In genomic region chr11:119197618-119198563, GRCm38 (mm10) we compare ENCODE assay signal across 12 mouse cellular contexts. TPM values are rescaled to one million over a fixed set of nuclear protein-coding genes. Genes with fewer than 3 reads are reported as not detected.
DNase-seq lines count a peak whose midpoint lies in the region; ATAC-seq lines count a peak whose summit lies in the region.
"Had no signal": no experiment of that assay in that cellular context is flagged by ENCODE, and none has a peak within 500 bp of the region (broad histone marks: within the 10 kb centered on the region; RNA-seq: fewer than 3 reads in every experiment).

No protein-coding gene starts in this region.

- no peak overlapping the region for H3K4me3 ChIP-seq in forebrain, embryonic 10.5 days
- no peak overlapping the region for H3K4me3 ChIP-seq in forebrain, embryonic 12.5 days (replicated peaks)
- no peak overlapping the region for H3K4me3 ChIP-seq in limb, embryonic 13.5 days
- H3K4me3 ChIP-seq in limb, embryonic 10.5 days = no peak overlapping the region
- H3K4me3 ChIP-seq in limb, embryonic 15.5 days = no peak overlapping the region
- H3K4me3 ChIP-seq: embryonic facial prominence, embryonic 10.5 days; megakaryocyte, embryonic 14.5 days; stomach, embryonic 15.5 days had no signal

- H3K27ac ChIP-seq in forebrain, embryonic 10.5 days = 0 out of 2 replicates have a peak overlapping the region, but pooled peaks have one; percentile 20
- H3K27ac ChIP-seq in forebrain, embryonic 12.5 days = no peak overlapping the region
- no peak overlapping the region for H3K27ac ChIP-seq in limb, embryonic 13.5 days
- H3K27ac ChIP-seq in limb, embryonic 10.5 days = no peak overlapping the region
- 0 out of 2 replicates have a peak overlapping the region, but pooled peaks have one; percentile 40 for H3K27ac ChIP-seq in limb, embryonic 15.5 days
- H3K27ac ChIP-seq: embryonic facial prominence, embryonic 10.5 days; stomach, embryonic 15.5 days had no signal

- WGBS in forebrain, embryonic 10.5 days = 91% methylated on average over 18 of the region's 18 CpGs
- WGBS in forebrain, embryonic 12.5 days = 88% methylated on average over 18 of the region's 18 CpGs
- WGBS in limb, embryonic 13.5 days = 90% methylated on average over 18 of the region's 18 CpGs
- WGBS in limb, embryonic 10.5 days = 92% methylated on average over 18 of the region's 18 CpGs
- 81% methylated on average over 18 of the region's 18 CpGs for WGBS in limb, embryonic 15.5 days

- H3K4me1 ChIP-seq in forebrain, embryonic 10.5 days = peaks cover 6% of the 10 kb centered on the region
- H3K4me1 ChIP-seq in forebrain, embryonic 12.5 days = peaks cover 6% of the 10 kb centered on the region; the same call in 1 of the 2 replicates
- peaks cover 20% of the 10 kb centered on the region for H3K4me1 ChIP-seq in limb, embryonic 13.5 days
- peaks cover 14% of the 10 kb centered on the region for H3K4me1 ChIP-seq in limb, embryonic 10.5 days
- H3K4me1 ChIP-seq in limb, embryonic 15.5 days = peaks cover 17% of the 10 kb centered on the region
- H3K4me1 ChIP-seq: megakaryocyte, embryonic 14.5 days had no signal

- H3K9ac ChIP-seq in forebrain, embryonic 12.5 days = no peak overlapping the region
- no peak overlapping the region for H3K9ac ChIP-seq in limb, embryonic 13.5 days
- no peak overlapping the region for H3K9ac ChIP-seq in limb, embryonic 15.5 days
- H3K9ac ChIP-seq: stomach, embryonic 15.5 days had no signal

- peaks cover 69% of the 10 kb centered on the region for H3K36me3 ChIP-seq in forebrain, embryonic 10.5 days (replicated peaks)
- peaks cover 28% of the 10 kb centered on the region for H3K36me3 ChIP-seq in forebrain, embryonic 12.5 days (replicated peaks)
- peaks cover 44% of the 10 kb centered on the region for H3K36me3 ChIP-seq in limb, embryonic 13.5 days
- H3K36me3 ChIP-seq in limb, embryonic 10.5 days = peaks cover 54% of the 10 kb centered on the region
- peaks cover 15% of the 10 kb centered on the region for H3K36me3 ChIP-seq in limb, embryonic 15.5 days

- no peaks in the 10 kb centered on the region for H3K27me3 ChIP-seq in forebrain, embryonic 10.5 days (ENCODE audit: poor library complexity, severe bottlenecking)
- no peaks in the 10 kb centered on the region for H3K27me3 ChIP-seq in forebrain, embryonic 12.5 days
- no peaks in the 10 kb centered on the region for H3K27me3 ChIP-seq in limb, embryonic 13.5 days
- H3K27me3 ChIP-seq in limb, embryonic 10.5 days (ENCODE audit: low read depth, poor library complexity, severe bottlenecking) = no peaks in the 10 kb centered on the region
- no peaks in the 10 kb centered on the region for H3K27me3 ChIP-seq in limb, embryonic 15.5 days
- H3K27me3 ChIP-seq: stomach, embryonic 15.5 days had no signal

- H3K4me2 ChIP-seq in forebrain, embryonic 12.5 days = no peak overlapping the region
- H3K4me2 ChIP-seq in limb, embryonic 13.5 days (replicated peaks) = peak overlapping the region; percentile 15; the same call in 1 of the 2 replicates
- no peak overlapping the region for H3K4me2 ChIP-seq in limb, embryonic 15.5 days
- H3K4me2 ChIP-seq: liver, embryonic 11.5 days; stomach, embryonic 15.5 days had no signal

- H3K9me3 ChIP-seq in forebrain, embryonic 10.5 days = no peaks in the 10 kb centered on the region
- H3K9me3 ChIP-seq in forebrain, embryonic 12.5 days = no peaks in the 10 kb centered on the region
- no peaks in the 10 kb centered on the region for H3K9me3 ChIP-seq in limb, embryonic 13.5 days
- H3K9me3 ChIP-seq in limb, embryonic 10.5 days (replicated peaks) = no peaks in the 10 kb centered on the region
- H3K9me3 ChIP-seq in limb, embryonic 15.5 days = no peaks in the 10 kb centered on the region
- H3K9me3 ChIP-seq: embryonic facial prominence, embryonic 10.5 days; megakaryocyte, embryonic 14.5 days; stomach, embryonic 15.5 days had no signal

- no peak for ATAC-seq in forebrain, embryonic 12.5 days (ENCODE audit: low FRiP score)
- ATAC-seq in limb, embryonic 13.5 days (ENCODE audit: low FRiP score, low read depth) = no peak
- no peak for ATAC-seq in limb, embryonic 15.5 days (ENCODE audit: insufficient number of reproducible peaks, low FRiP score, low TSS enrichment, low read depth)

- no peak for DNase-seq in forebrain, embryonic 10.5 days (ENCODE audit: extremely low spot score, low spot score)
- DNase-seq in limb, embryonic 10.5 days (ENCODE audit: low spot score) = no peak
- DNase-seq in cerebellum, adult 9-11 months = peak; percentile 94
- DNase-seq in kidney, postnatal 4 days = no peak
- no peak for DNase-seq in kidney, adult 8-10 months

RNA-seq across cellular contexts. Expression of gene Tbc1d16, which starts 30.4 kb away (rescaled TPM):
- 22.5 and 22.7 TPM in 2 replicates for polyA plus RNA-seq in forebrain, embryonic 10.5 days (2016; fragmentation: Nextera tagmentation; extraction: Ambion mirVana)
- 28.0 and 28.1 TPM in 2 replicates for polyA plus RNA-seq in forebrain, embryonic 12.5 days (2016; fragmentation: Nextera tagmentation; extraction: Ambion mirVana)
- 25.1 and 27.2 TPM in 2 replicates for polyA plus RNA-seq in limb, embryonic 13.5 days (2015; fragmentation: Nextera tagmentation; extraction: Ambion mirVana)
- polyA plus RNA-seq in limb, embryonic 10.5 days (2016; fragmentation: Nextera tagmentation; extraction: Ambion mirVana) = 19.6 and 20.2 TPM in 2 replicates
- polyA plus RNA-seq in limb, embryonic 15.5 days (2015; fragmentation: Nextera tagmentation; extraction: Ambion mirVana) = 17.4 and 18.3 TPM in 2 replicates

RNA-seq across cellular contexts. Expression of gene Ccdc40, which starts 30.5 kb away (rescaled TPM):
- 23.1 and 23.6 TPM in 2 replicates for polyA plus RNA-seq in forebrain, embryonic 10.5 days (2016; fragmentation: Nextera tagmentation; extraction: Ambion mirVana)
- polyA plus RNA-seq in forebrain, embryonic 12.5 days (2016; fragmentation: Nextera tagmentation; extraction: Ambion mirVana) = 20.7 TPM in 2 replicates
- 4.8 and 6.8 TPM in 2 replicates for polyA plus RNA-seq in limb, embryonic 13.5 days (2015; fragmentation: Nextera tagmentation; extraction: Ambion mirVana)
- 9.8 and 12.8 TPM in 2 replicates for polyA plus RNA-seq in limb, embryonic 10.5 days (2016; fragmentation: Nextera tagmentation; extraction: Ambion mirVana)
- polyA plus RNA-seq in limb, embryonic 15.5 days (2015; fragmentation: Nextera tagmentation; extraction: Ambion mirVana) = 1.9 and 2.2 TPM in 2 replicates

Comparison
In these comparisons a context has a peak if more than half of its experiments do, and no peak if none do; other contexts are left out.
1. H3K27ac ChIP-seq: peak in forebrain, embryonic 10.5 days (single experiment) and limb, embryonic 15.5 days (single experiment); none in forebrain, embryonic 12.5 days (single experiment), limb, embryonic 13.5 days (single experiment) and limb, embryonic 10.5 days (single experiment).